Mouse (Mus musculus) megakaryocyte, embryonic 14.5 days (primary cell): ENCODE data around the gene Gpr50. TPM values are rescaled to one million over a fixed set of nuclear protein-coding genes. Genes with fewer than 3 reads are reported as not detected.

Source experiments
- H3K27me3 ChIP-seq: replicated peaks from 2 replicates; pipeline ENCODE3; 2012; ENCODE audit warnings: inconsistent platforms
- H3K36me3 ChIP-seq: replicated peaks from 2 replicates; pipeline ENCODE3; 2012; ENCODE audit warnings: low read length, inconsistent platforms, mixed read lengths
- H3K4me1 ChIP-seq: 2 replicates; pipeline ENCODE4 v1.6.1; 2012; ENCODE audit warnings: inconsistent platforms
- H3K4me3 ChIP-seq: replicated peaks from 2 replicates; pipeline ENCODE3; 2012; ENCODE audit warnings: moderate library complexity, mild to moderate bottlenecking, inconsistent platforms
- H3K9me3 ChIP-seq: 2 replicates; pipeline ENCODE4 v1.6.1; 2012; ENCODE audit warnings: inconsistent platforms
- FLI1 ChIP-seq: IDR thresholded peaks from 2 replicates; pipeline ENCODE4 v1.6.1; 2012; ENCODE audit warnings: low read length, inconsistent platforms, mixed read lengths
- GATA1 ChIP-seq: IDR thresholded peaks from 3 replicates; pipeline ENCODE4 v1.6.1; 2012; ENCODE audit warnings: mixed read lengths, low read length, inconsistent platforms, borderline replicate concordance
- polyA plus RNA-seq: library from polyadenylated mRNA; stranded (reverse); fragments of >175 nt; gene quantifications from 2 replicates; pipeline ENCODE4 v1.2.3, GENCODE M21; 2012; ENCODE audit warnings: low replicate concordance; ENCODE audit not compliant: insufficient read depth

Gpr50 gene
- polyA plus RNA-seq, 1 experiment: not detected

- Histone ChIP-seq H3K4me3 (peak overlapping the region; percentile 23), H3K27me3 (peaks cover 90% of the 10 kb centered on the region)
These were observed 612 bp downstream of the Gpr50 start for GRCm38 (mm10) chrX:71663871-71664687.

GRCm38 (mm10) chrX:71664688-71665026 lies 1.2 kb downstream of the Gpr50 start:
- H3K4me1 ChIP-seq: no peaks in the 10 kb centered on the region
- peaks cover 32% of the 10 kb centered on the region for H3K9me3 ChIP-seq
- peak overlapping the region; percentile 23 for H3K4me3 ChIP-seq
- no peaks in the 10 kb centered on the region for H3K36me3 ChIP-seq
- peaks cover 90% of the 10 kb centered on the region for H3K27me3 ChIP-seq
- no peak for TF ChIP-seq FLI1
- no peak for TF ChIP-seq GATA1

More at GRCm38 (mm10) chrX:71663871-71664687, 612 bp downstream of the Gpr50 start:
- peaks cover 32% of the 10 kb centered on the region for H3K9me3 ChIP-seq
- TF ChIP-seq FLI1 (no peak), GATA1 (no peak)
- no peaks in the 10 kb centered on the region for H3K4me1 ChIP-seq
- no peaks in the 10 kb centered on the region for H3K36me3 ChIP-seq

GRCm38 (mm10) chrX:71670254-71670653 lies 6.8 kb downstream of the Gpr50 start:
- Histone ChIP-seq H3K9me3 (peaks cover 6% of the 10 kb centered on the region; the same call in 1 of the 2 replicates), H3K4me1 (no peaks in the 10 kb centered on the region), H3K36me3 (no peaks in the 10 kb centered on the region), H3K4me3 (no peak overlapping the region), H3K27me3 (peaks cover 59% of the 10 kb centered on the region)
- no peak for TF ChIP-seq GATA1
- TF ChIP-seq FLI1: no peak

GRCm38 (mm10) chrX:71700817-71701469 lies 37.5 kb downstream of the Gpr50 start:
- no peaks in the 10 kb centered on the region for H3K36me3 ChIP-seq
- no peaks in the 10 kb centered on the region for H3K4me1 ChIP-seq
- no peaks in the 10 kb centered on the region for H3K9me3 ChIP-seq
- H3K4me3 ChIP-seq: no peak overlapping the region
- peaks cover 8% of the 10 kb centered on the region for H3K27me3 ChIP-seq
- TF ChIP-seq GATA1 (no peak), FLI1 (no peak)

Other genes with a start within 250 kb of the Gpr50 start
- gene Cd99l2, start 170.8 kb upstream of the Gpr50 start, polyA plus RNA-seq: 0.66 and 2.2 TPM in 2 replicates
- gene Hmgb3, start 107.7 kb upstream of the Gpr50 start, polyA plus RNA-seq: 51.6 and 56.8 TPM in 2 replicates
- gene Vma21, start 152.3 kb downstream of the Gpr50 start, polyA plus RNA-seq: 0.97 and 3.0 TPM in 2 replicates